Mouse (Mus musculus) embryonic fibroblast, embryonic 13.5 days (primary cell): Measurements from ENCODE around the gene Golgb1.
"Not testable (repeated sequence)": the region's sequence is repeated elsewhere in the genome, so short reads cannot be mapped to it uniquely, and the experiment has no call there.

ENCODE experiments used
- CTCF ChIP-seq: IDR thresholded peaks from 2 replicates; pipeline ENCODE4 v1.5.1; 2011; ENCODE audit warnings: mild to moderate bottlenecking, control low read depth, low read length, moderate library complexity, borderline replicate concordance; ENCODE audit not compliant: insufficient read depth
- POLR2A ChIP-seq: IDR thresholded peaks from 2 replicates; pipeline ENCODE4 v1.6.1; 2011; ENCODE audit warnings: low read depth, mild to moderate bottlenecking, control low read depth, low read length, moderate library complexity

DNA sequence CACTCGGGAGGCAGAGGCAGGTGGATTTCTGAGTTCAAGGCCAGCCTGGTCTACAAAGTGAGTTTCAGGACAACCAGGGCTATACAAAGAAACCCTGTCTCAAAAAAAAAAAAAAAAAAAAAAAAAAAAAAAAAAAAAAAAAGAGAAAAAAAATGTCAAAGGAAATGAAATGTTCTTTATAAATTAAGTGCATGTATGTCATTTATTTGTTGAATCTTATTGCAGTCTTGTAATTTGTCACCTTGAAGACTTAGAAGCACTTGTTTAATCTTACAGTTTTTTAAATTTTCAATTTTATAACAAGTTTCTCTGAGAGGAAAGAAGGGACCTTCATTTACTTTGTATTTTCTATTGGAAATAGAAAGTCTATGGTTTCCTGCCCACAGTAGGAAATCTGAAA is 28.0 kb upstream of the Golgb1 start:
- TF ChIP-seq CTCF, POLR2A: not testable (repeated sequence)
